Mouse (Mus musculus) G1E-ER4 (cell line): ENCODE measurements around the gene Tmem189. TPM values are rescaled to one million over a fixed set of nuclear protein-coding genes. Genes with fewer than 3 reads are reported as not detected.
A peak's percentile ranks its signal among the peaks of the same experiment; 100 is the strongest.

Experiments used
- GATA1 ChIP-seq: IDR thresholded peaks from one replicate; pipeline ENCODE4 v1.8.0; 2012; ENCODE audit warnings: low read length, inconsistent platforms
- polyA plus RNA-seq: library from polyadenylated mRNA; stranded (reverse); fragments of >175 nt; gene quantifications from 2 replicates; pipeline ENCODE4 v1.2.3, GENCODE M21; 2012

Tmem189 gene
- polyA plus RNA-seq, 1 experiment, result 47.2 TPM

- TF ChIP-seq GATA1, result no peak
Observed at GRCm38 (mm10) chr2:167651622-167652021, 38.0 kb downstream of the Tmem189 start.

GRCm38 (mm10) chr2:167649290-167650032 is 40.2 kb downstream of the Tmem189 start:
- no peak for TF ChIP-seq GATA1

- no peak for TF ChIP-seq GATA1
Observed at GRCm38 (mm10) chr2:167646411-167646810, 43.2 kb downstream of the Tmem189 start.

GRCm38 (mm10) chr2:167642164-167642563 is 47.5 kb downstream of the Tmem189 start:
- TF ChIP-seq GATA1, result no peak

- TF ChIP-seq GATA1, result no peak
Observed at GRCm38 (mm10) chr2:167641337-167641736, 48.3 kb downstream of the Tmem189 start.

GRCm38 (mm10) chr2:167640279-167640678 is 49.3 kb downstream of the Tmem189 start:
- TF ChIP-seq GATA1, result no peak

- TF ChIP-seq GATA1, result no peak
Observed at GRCm38 (mm10) chr2:167634865-167635512, 54.6 kb downstream of the Tmem189 start.

- TF ChIP-seq GATA1, result peak; percentile 71
Observed at GRCm38 (mm10) chr2:167634338-167634770, 55.3 kb downstream of the Tmem189 start.

- no peak for TF ChIP-seq GATA1
Observed at GRCm38 (mm10) chr2:167633537-167633872, 56.1 kb downstream of the Tmem189 start.

- TF ChIP-seq GATA1, result no peak
Observed at GRCm38 (mm10) chr2:167632731-167633536, 56.7 kb downstream of the Tmem189 start.

- no peak for TF ChIP-seq GATA1
Observed at GRCm38 (mm10) chr2:167631591-167632448, 57.8 kb downstream of the Tmem189 start, which contains the start of gene Ube2v1. Ube2v1 (minus strand) TSS chr2:167632095.

- no peak for TF ChIP-seq GATA1
Observed at GRCm38 (mm10) chr2:167631181-167631590, 58.4 kb downstream of the Tmem189 start.

- no peak for TF ChIP-seq GATA1
Observed at GRCm38 (mm10) chr2:167630421-167630820, 59.2 kb downstream of the Tmem189 start.

- TF ChIP-seq GATA1, result no peak
Observed at GRCm38 (mm10) chr2:167629665-167630209, 59.9 kb downstream of the Tmem189 start.

GRCm38 (mm10) chr2:167628872-167629271 is 60.8 kb downstream of the Tmem189 start:
- TF ChIP-seq GATA1, result peak; percentile 69
